Mouse (Mus musculus): ENCODE data around the gene Kmt2d. TPM values are rescaled to one million over a fixed set of nuclear protein-coding genes. Genes with fewer than 3 reads are reported as not detected.

Gene Kmt2d
- polyA plus RNA-seq, 1 experiment: 11.9 TPM

GRCm38 (mm10) chr15:98834059-98834458 is 36.9 kb downstream of the Kmt2d start:
- Histone ChIP-seq H3K36me3 (replicated peaks; ENCODE audit: low read length) (peaks cover 65% of the 10 kb centered on the region), H3K4me3 (replicated peaks) (no peak overlapping the region), H3K27me3 (replicated peaks) (no peaks in the 10 kb centered on the region), H3K4me1 (peaks cover 48% of the 10 kb centered on the region), H3K9me3 (no peaks in the 10 kb centered on the region)
- no peak for TF ChIP-seq GATA1 (IDR thresholded peaks at IDR 0.05; ENCODE audit: borderline replicate concordance, low read length)
- no peak for TF ChIP-seq FLI1 (IDR thresholded peaks at IDR 0.05; ENCODE audit: low read length)

GRCm38 (mm10) chr15:98833281-98833680 is 37.7 kb downstream of the Kmt2d start:
- Histone ChIP-seq H3K27me3 (replicated peaks) (no peaks in the 10 kb centered on the region), H3K9me3 (no peaks in the 10 kb centered on the region), H3K36me3 (replicated peaks; ENCODE audit: low read length) (peaks cover 62% of the 10 kb centered on the region), H3K4me3 (replicated peaks) (no peak overlapping the region), H3K4me1 (peaks cover 55% of the 10 kb centered on the region)
- TF ChIP-seq FLI1 (IDR thresholded peaks at IDR 0.05; ENCODE audit: low read length) (no peak), GATA1 (IDR thresholded peaks at IDR 0.05; ENCODE audit: borderline replicate concordance, low read length) (no peak)

DNA sequence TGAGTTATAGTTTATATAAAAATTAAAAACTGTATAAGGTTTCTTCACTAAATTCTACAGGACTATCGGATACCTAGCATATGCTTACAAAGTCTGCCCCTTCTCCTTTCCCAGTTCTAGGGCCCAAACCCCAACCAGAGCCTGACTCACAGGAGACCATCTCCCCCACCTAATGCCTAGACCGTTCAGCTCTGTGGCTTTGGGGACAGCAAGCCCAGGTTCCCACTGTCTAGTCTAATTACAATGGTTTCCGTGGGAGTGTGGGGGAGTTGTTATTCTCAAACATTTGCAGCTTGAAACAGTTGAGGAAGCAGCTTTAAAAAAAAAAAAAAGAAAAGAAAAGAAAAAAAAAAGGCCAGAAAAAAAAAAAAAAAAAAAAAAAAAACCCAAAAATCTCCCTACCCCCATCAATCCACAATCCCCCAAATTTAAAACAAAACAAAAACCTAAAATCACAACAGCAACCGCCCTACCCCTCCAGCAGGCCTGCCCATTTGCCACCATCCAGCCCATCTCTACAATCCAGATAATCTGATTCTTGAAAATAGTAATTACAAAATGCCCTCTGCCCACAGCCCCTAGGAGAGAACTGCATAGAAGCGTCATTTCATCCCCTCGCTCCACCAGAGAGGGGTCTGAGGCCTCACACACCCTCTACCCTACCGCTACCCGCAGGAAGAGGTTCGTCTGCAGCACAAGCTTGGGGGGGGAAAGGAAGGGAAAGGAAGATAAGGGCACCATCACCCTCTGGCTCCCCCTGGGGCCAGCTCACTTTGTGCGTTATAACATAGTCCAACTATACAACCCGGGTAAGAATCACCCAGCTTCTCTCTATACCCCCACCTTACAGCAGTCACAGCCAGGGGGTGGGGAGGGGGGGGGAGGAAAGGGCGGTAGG is 38.6 kb downstream of the Kmt2d start:
- peaks cover 64% of the 10 kb centered on the region for H3K4me1 ChIP-seq
- H3K27me3 ChIP-seq (replicated peaks): no peaks in the 10 kb centered on the region
- H3K4me3 ChIP-seq (replicated peaks): peak overlapping the region; percentile 97
- no peaks in the 10 kb centered on the region for H3K9me3 ChIP-seq
- TF ChIP-seq GATA1 (IDR thresholded peaks at IDR 0.05; ENCODE audit: borderline replicate concordance, low read length) (no peak), FLI1 (IDR thresholded peaks at IDR 0.05; ENCODE audit: low read length) (no peak)
- peaks cover 62% of the 10 kb centered on the region for H3K36me3 ChIP-seq (replicated peaks; ENCODE audit: low read length)

DNA sequence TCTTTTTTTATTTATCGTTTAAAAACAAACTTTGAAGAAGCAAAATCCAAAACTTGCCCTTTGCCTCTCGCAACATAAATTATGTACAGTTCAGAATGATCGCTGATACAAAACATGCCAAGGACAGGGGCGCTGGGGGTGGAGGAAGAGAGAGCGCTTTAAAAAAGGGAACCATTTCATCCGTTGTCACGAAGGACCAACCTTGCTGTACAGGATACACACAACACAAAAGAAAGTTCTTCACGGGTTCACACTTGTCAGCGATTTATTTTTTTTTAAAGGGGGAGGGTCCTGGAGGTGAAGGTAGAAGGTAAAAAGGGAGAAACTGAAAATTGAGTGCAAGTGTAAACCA is 39.3 kb downstream of the Kmt2d start:
- H3K27me3 ChIP-seq (replicated peaks): no peaks in the 10 kb centered on the region
- peaks cover 62% of the 10 kb centered on the region for H3K36me3 ChIP-seq (replicated peaks; ENCODE audit: low read length)
- no peak for TF ChIP-seq FLI1 (IDR thresholded peaks at IDR 0.05; ENCODE audit: low read length)
- TF ChIP-seq GATA1 (IDR thresholded peaks at IDR 0.05; ENCODE audit: borderline replicate concordance, low read length): no peak
- peaks cover 68% of the 10 kb centered on the region for H3K4me1 ChIP-seq
- H3K9me3 ChIP-seq: no peaks in the 10 kb centered on the region
- H3K4me3 ChIP-seq (replicated peaks): peak overlapping the region; percentile 97

- Histone ChIP-seq H3K4me1 (peaks cover 74% of the 10 kb centered on the region), H3K27me3 (replicated peaks) (no peaks in the 10 kb centered on the region), H3K36me3 (replicated peaks; ENCODE audit: low read length) (peaks cover 60% of the 10 kb centered on the region), H3K9me3 (no peaks in the 10 kb centered on the region), H3K4me3 (replicated peaks) (peak within 1 kb of the TSS; percentile 97)
- TF ChIP-seq FLI1 (IDR thresholded peaks at IDR 0.05; ENCODE audit: low read length): peak; percentile 99
- TF ChIP-seq GATA1 (IDR thresholded peaks at IDR 0.05; ENCODE audit: borderline replicate concordance, low read length): no peak
Measured at GRCm38 (mm10) chr15:98830736-98831683, 40.0 kb downstream of the Kmt2d start, which contains the start of gene Prkag1. Gene Prkag1 (minus strand): TSS chr15:98831521.

- H3K36me3 ChIP-seq (replicated peaks; ENCODE audit: low read length): peaks cover 64% of the 10 kb centered on the region
- TF ChIP-seq FLI1 (IDR thresholded peaks at IDR 0.05; ENCODE audit: low read length): no peak
- TF ChIP-seq GATA1 (IDR thresholded peaks at IDR 0.05; ENCODE audit: borderline replicate concordance, low read length): no peak
Measured at GRCm38 (mm10) chr15:98827611-98828011, 43.4 kb downstream of the Kmt2d start.

GRCm38 (mm10) chr15:98823434-98823833 is 47.6 kb downstream of the Kmt2d start:
- Histone ChIP-seq H3K36me3 (replicated peaks; ENCODE audit: low read length) (peaks cover 96% of the 10 kb centered on the region), H3K27me3 (replicated peaks) (no peaks in the 10 kb centered on the region), H3K9me3 (peaks cover 10% of the 10 kb centered on the region), H3K4me1 (peaks cover 66% of the 10 kb centered on the region), H3K4me3 (replicated peaks) (no peak overlapping the region)
- TF ChIP-seq FLI1 (IDR thresholded peaks at IDR 0.05; ENCODE audit: low read length) (no peak), GATA1 (IDR thresholded peaks at IDR 0.05; ENCODE audit: borderline replicate concordance, low read length) (no peak)

More at GRCm38 (mm10) chr15:98827611-98828011, 43.4 kb downstream of the Kmt2d start:
- Histone ChIP-seq H3K9me3 (peaks cover 10% of the 10 kb centered on the region), H3K27me3 (replicated peaks) (no peaks in the 10 kb centered on the region), H3K4me1 (peaks cover 71% of the 10 kb centered on the region), H3K4me3 (replicated peaks) (peak overlapping the region; percentile 47)

- Histone ChIP-seq H3K36me3 (replicated peaks; ENCODE audit: low read length) (peaks cover 94% of the 10 kb centered on the region), H3K4me1 (peaks cover 53% of the 10 kb centered on the region), H3K4me3 (replicated peaks) (no peak overlapping the region), H3K9me3 (peaks cover 10% of the 10 kb centered on the region), H3K27me3 (replicated peaks) (no peaks in the 10 kb centered on the region)
- TF ChIP-seq GATA1 (IDR thresholded peaks at IDR 0.05; ENCODE audit: borderline replicate concordance, low read length): no peak
- TF ChIP-seq FLI1 (IDR thresholded peaks at IDR 0.05; ENCODE audit: low read length): no peak
Measured at GRCm38 (mm10) chr15:98822147-98822546, 48.9 kb downstream of the Kmt2d start.

- H3K4me3 ChIP-seq (replicated peaks): no peak overlapping the region
- TF ChIP-seq FLI1 (IDR thresholded peaks at IDR 0.05; ENCODE audit: low read length) (no peak), GATA1 (IDR thresholded peaks at IDR 0.05; ENCODE audit: borderline replicate concordance, low read length) (no peak)
- H3K9me3 ChIP-seq: peaks cover 10% of the 10 kb centered on the region
- H3K27me3 ChIP-seq (replicated peaks): no peaks in the 10 kb centered on the region
- peaks cover 46% of the 10 kb centered on the region for H3K4me1 ChIP-seq
- peaks cover 95% of the 10 kb centered on the region for H3K36me3 ChIP-seq (replicated peaks; ENCODE audit: low read length)
Measured at GRCm38 (mm10) chr15:98821403-98821802, 49.6 kb downstream of the Kmt2d start.

Data from megakaryocyte, embryonic 14.5 days (primary cell).